Mouse (Mus musculus) cerebellum, adult 2 months (tissue): ENCODE measurements around the gene Foxd1. TPM values are rescaled to one million over a fixed set of nuclear protein-coding genes. Genes with fewer than 3 reads are reported as not detected.
A peak's percentile ranks its signal among the peaks of the same experiment; 100 is the strongest.

Source experiments
- DNase-seq, 2 experiments: peaks; one replicate each; pipeline ENCODE4 v3.0.0; 2021
- H3K27ac ChIP-seq: fragments of 200-500 bp; 2 replicates; pipeline ENCODE4 v1.5.1; 2012; ENCODE audit warnings: low read length, control low read depth, inconsistent platforms; ENCODE audit not compliant: insufficient read depth
- H3K27me3 ChIP-seq: fragments of 200-500 bp; 2 replicates; pipeline ENCODE4 v1.6.1; 2012; ENCODE audit warnings: inconsistent platforms, mild to moderate bottlenecking, low read length, moderate library complexity; ENCODE audit not compliant: control insufficient read depth, insufficient read depth
- H3K4me1 ChIP-seq: fragments of 200-500 bp; 2 replicates; pipeline ENCODE4 v1.6.1; 2011; ENCODE audit warnings: low read length; ENCODE audit not compliant: control insufficient read depth, insufficient read depth
- H3K4me3 ChIP-seq: fragments of 200-500 bp; replicated peaks from 2 replicates; pipeline ENCODE3; 2011; ENCODE audit warnings: mild to moderate bottlenecking, low read depth, low read length, control low read depth; ENCODE audit not compliant: insufficient read depth
- CTCF ChIP-seq: fragments of 200-500 bp; IDR thresholded peaks from 2 replicates; pipeline ENCODE4 v1.5.1; 2011; ENCODE audit warnings: low read depth, mild to moderate bottlenecking, control low read depth, low read length, moderate library complexity, borderline replicate concordance; ENCODE audit not compliant: insufficient read depth
- POLR2A ChIP-seq: fragments of 200-500 bp; IDR thresholded peaks from 2 replicates; pipeline ENCODE4 v1.6.1; 2011; ENCODE audit warnings: low read length, control low read depth, borderline replicate concordance; ENCODE audit not compliant: insufficient read depth
- WGBS: fragments of 180-500 bp; shearing (Covaris S2); methylation state at CpG from one replicate; pipeline ENCODE4 v1.1.7; 2018; 5-methylcytosine and 5-hydroxymethylcytosine counted together
- polyA plus RNA-seq: library from polyadenylated mRNA; depleted of rRNA; stranded (reverse); fragments of >200 nt; gene quantifications from 2 replicates; pipeline ENCODE4 v1.2.3, GENCODE M21; 2012

Gene Foxd1
- polyA plus RNA-seq, 1 experiment: 0.49 TPM

DNA sequence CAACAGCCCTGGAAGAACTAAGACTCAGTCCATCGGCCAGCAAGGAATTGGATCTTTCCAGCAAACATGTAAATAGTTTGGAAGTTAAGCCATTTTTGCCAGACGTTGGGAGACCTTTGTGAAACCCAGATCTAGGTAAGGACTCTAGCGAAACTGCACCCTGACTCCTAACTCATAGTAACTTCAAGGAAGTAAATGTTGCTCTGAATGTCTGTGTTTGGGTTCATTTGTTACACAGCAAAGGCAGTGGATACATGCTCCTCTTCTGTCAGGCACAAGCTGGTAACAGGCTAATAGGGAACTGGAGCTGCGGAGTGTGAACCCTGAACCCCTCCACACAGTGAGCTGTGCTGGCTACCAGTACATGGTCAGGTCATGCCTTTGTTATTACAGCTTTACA is 28.7 kb downstream of the Foxd1 start:
- TF ChIP-seq CTCF (no peak), POLR2A (no peak)
- WGBS: 87% methylated on average over 4 of the region's 4 CpGs
- Histone ChIP-seq H3K27ac (no peak overlapping the region), H3K27me3 (no peaks in the 10 kb centered on the region; the same call in 1 of the 2 replicates), H3K4me1 (no peaks in the 10 kb centered on the region), H3K4me3 (no peak overlapping the region)
- DNase-seq: no peak

DNA sequence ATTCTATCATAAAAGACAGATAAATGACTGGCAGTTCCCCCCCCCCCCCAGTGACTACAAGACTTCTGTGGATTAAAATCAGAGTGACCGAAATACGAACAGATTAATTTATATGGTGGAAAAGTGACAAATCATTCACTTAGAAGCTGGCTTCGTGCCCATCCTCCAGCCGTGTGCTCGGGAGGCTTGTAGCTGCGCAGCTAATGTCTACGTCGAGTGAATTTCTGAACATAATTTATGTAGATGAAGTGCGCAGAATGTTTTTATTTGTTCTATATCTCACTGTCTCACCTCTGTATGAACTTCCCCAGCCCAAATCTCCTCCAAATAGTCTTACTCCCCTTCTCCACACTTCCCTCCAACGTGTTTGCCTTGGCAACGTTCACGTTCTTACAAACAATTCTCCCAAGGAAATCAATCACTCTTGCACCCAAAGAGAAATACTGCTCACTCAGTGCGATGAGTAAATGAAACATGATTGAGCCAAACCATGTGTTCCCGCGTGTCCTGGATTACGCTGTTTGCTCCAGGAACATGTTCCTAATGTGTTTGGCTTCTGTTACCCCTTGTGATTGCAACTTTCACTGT is 30.0 kb downstream of the Foxd1 start:
- H3K27me3 ChIP-seq: no peaks in the 10 kb centered on the region; the same call in 1 of the 2 replicates
- WGBS: 55% methylated on average over 16 of the region's 16 CpGs
- TF ChIP-seq CTCF: no peak
- no peak for TF ChIP-seq POLR2A
- no peak for DNase-seq
- no peak overlapping the region for H3K4me3 ChIP-seq
- no peaks in the 10 kb centered on the region for H3K4me1 ChIP-seq
- H3K27ac ChIP-seq: no peak overlapping the region

DNA sequence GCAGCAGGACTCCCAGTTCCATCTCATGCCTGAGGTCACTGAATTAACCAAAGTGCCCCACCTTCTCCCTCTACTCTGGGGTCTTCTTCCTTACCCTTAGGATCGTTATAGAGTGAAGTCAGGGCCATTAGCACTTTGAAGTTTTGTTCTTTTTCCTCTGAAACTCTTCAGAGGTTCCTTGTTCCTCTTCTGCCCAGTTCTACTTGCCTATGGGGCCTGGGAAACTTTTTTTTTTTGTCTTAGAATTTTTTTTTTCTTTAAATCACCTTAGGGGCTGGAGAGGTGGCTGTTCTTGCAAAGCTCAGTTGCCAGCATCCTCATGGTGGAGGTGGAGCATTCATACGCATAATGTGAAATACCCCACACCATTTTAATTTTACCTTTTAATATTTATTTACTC is 31.8 kb downstream of the Foxd1 start:
- Histone ChIP-seq H3K4me1 (no peaks in the 10 kb centered on the region), H3K4me3 (no peak overlapping the region), H3K27ac (no peak overlapping the region), H3K27me3 (no peaks in the 10 kb centered on the region; the same call in 1 of the 2 replicates)
- 79% methylated on average over 2 of the region's 2 CpGs for WGBS
- no peak for DNase-seq
- TF ChIP-seq CTCF (no peak), POLR2A (no peak)

DNA sequence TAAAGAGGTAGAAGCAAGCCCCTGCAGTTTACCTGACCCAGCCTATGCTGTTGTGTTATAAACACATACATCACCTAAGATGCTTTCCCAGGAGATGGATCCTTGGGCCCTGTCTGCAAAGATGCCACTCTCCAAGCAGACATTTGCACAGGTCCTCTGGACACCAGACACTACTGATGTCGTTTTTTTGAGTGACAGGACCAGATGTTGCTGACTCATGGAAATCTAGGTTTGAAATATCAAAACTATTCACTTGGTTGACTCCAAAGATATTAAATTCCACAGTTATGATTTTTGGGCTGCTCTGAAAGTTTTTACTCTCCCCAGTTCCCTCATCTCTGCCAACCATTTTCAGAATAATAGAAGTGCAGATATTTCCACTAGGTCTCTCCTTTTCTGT is 35.0 kb downstream of the Foxd1 start:
- TF ChIP-seq POLR2A (no peak), CTCF (no peak)
- 45% methylated on average over 1 of the region's 1 CpGs for WGBS
- Histone ChIP-seq H3K4me1 (no peaks in the 10 kb centered on the region), H3K4me3 (no peak overlapping the region), H3K27ac (no peak overlapping the region), H3K27me3 (peaks cover 3% of the 10 kb centered on the region; the same call in 1 of the 2 replicates)
- DNase-seq: no peak

DNA sequence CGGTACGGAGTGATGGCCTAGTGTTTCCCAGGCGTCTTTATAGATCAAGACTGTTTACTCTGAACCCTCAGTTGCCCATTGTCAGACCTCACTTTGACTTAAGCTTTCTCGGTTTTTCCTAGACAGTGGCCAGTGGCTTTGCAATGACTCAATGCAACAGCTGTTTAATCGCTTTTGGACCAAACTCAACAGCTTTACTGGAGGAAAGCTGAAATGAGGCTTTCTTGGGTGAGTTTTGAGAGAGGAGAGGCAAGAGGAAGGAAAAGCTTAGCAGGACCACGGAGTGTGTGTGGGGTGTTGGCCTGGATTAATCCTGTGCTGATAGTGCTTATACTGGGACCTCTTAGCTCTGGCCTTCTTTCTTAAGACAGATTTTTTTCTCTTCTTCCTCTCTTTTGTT is 36.3 kb downstream of the Foxd1 start:
- 27% methylated on average over 6 of the region's 6 CpGs for WGBS
- no peak for DNase-seq
- Histone ChIP-seq H3K27ac (no peak overlapping the region), H3K4me3 (no peak overlapping the region), H3K27me3 (peaks cover 3% of the 10 kb centered on the region; the same call in 1 of the 2 replicates), H3K4me1 (no peaks in the 10 kb centered on the region)
- TF ChIP-seq CTCF (no peak), POLR2A (no peak)

DNA sequence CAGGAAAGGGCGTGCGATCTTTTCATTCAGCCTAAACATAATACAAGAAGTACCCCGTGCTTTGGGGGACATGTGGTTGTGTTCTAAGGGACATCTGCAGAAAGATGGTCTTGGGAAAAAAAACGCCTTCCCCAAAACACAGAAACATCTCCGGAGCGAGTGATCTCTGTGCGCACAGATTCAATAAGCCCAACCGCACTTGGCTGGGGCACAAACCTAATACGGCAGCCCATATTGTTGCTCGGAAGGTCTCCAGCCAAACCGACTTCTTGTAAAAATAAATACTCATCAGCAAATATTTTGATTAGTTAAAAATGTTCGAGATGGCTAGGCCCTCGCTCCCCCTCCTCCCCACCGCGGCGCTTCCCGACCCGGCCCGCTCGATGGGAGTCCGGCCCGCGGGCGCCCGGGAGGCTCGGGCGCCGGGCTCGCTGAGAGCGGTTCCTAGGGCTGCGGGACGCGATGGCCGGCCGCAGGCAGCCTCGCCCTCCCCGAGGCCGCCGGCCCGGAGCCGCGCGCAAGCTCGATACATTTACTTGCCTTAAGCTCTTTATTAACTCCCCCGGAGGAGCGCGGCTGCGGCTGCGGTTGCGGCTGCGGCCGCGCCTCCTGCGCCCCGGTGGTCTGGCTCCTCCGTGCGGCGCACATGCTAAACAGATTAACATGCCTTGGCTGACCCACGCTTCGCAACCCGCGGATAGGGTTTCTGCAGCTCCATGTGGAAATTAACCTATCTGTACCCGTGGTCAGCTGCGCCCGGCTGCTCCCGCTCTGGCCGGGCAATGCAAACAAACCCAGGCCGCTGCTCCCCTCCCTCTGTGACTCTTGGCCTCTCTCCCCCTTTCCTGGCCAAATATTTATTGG is 37.0 kb downstream of the Foxd1 start:
- no peak overlapping the region for H3K4me3 ChIP-seq
- DNase-seq: peak in 1 of 2 experiments; percentile 4
- no peak for TF ChIP-seq POLR2A
- no peak overlapping the region for H3K27ac ChIP-seq
- H3K27me3 ChIP-seq: peaks cover 3% of the 10 kb centered on the region; the same call in 1 of the 2 replicates
- 2% methylated on average over 68 of the region's 68 CpGs for WGBS
- H3K4me1 ChIP-seq: no peaks in the 10 kb centered on the region

DNA sequence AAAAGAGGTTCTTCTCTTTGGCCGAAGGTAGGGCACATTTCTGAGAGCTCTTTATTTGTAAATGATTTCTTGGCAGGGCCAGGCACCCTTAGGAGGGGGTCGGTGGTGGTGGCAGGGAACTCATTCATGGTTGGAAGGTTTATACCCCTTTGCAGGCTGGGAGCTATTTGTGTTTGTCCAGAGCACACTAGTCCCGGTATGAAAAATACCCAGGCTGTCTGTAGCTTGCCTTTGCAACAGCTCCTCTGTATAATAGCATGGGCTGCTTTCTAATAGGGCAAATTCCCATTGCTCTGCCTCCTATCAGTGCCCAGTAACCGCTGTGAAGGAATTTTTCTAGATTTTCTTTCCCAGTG is 37.6 kb downstream of the Foxd1 start:
- Histone ChIP-seq H3K4me3 (no peak overlapping the region), H3K27ac (no peak overlapping the region), H3K27me3 (peaks cover 3% of the 10 kb centered on the region; the same call in 1 of the 2 replicates), H3K4me1 (no peaks in the 10 kb centered on the region)
- no peak for DNase-seq
- WGBS: 2% methylated on average over 4 of the region's 4 CpGs
- no peak for TF ChIP-seq POLR2A
- no peak for TF ChIP-seq CTCF

DNA sequence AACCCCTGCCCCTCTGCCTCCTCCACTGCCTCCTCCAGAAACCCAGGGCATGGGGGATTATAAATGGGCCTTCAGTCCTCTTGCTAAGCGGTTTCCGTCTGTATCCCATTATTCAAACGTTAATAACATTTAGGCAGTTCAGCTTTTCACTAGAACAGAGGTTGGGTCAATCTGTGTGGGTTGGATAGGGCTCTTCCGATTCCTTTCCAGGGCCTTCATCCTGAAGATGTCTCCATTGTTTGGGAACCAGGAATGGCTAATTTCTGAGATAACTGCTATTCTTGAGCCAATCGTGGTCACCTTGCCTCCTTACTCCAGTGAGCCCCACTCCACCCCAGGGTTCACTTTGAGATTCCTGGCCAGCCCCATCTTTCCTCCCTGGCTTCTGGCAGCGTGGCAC is 38.0 kb downstream of the Foxd1 start:
- WGBS: 32% methylated on average over 6 of the region's 6 CpGs
- Histone ChIP-seq H3K4me1 (no peaks in the 10 kb centered on the region), H3K27me3 (peaks cover 3% of the 10 kb centered on the region; the same call in 1 of the 2 replicates), H3K4me3 (no peak overlapping the region), H3K27ac (no peak overlapping the region)
- no peak for DNase-seq
- TF ChIP-seq POLR2A: no peak
- no peak for TF ChIP-seq CTCF
